Mouse (Mus musculus) spleen, adult 2 months (tissue): ENCODE measurements around the gene Cep70. TPM values are rescaled to one million over a fixed set of nuclear protein-coding genes. Genes with fewer than 3 reads are reported as not detected.

Experiments used
- DNase-seq, 2 experiments: peaks; one replicate each; pipeline versions ENCODE4 v3.0.0 to v3.0.0-alpha.2; 2012 to 2021; ENCODE audit warnings: low spot score in 2 of 2, low read depth in 1 of 2
- H3K27ac ChIP-seq: fragments of 200-500 bp; 2 replicates; pipeline ENCODE4 v1.5.1; 2012; ENCODE audit warnings: low read length, inconsistent platforms; ENCODE audit not compliant: insufficient read depth
- H3K27me3 ChIP-seq: fragments of 200-500 bp; 2 replicates; pipeline ENCODE4 v1.6.1; 2012; ENCODE audit warnings: mild to moderate bottlenecking, moderate library complexity, low read length, inconsistent platforms; ENCODE audit not compliant: control insufficient read depth, insufficient read depth
- H3K36me3 ChIP-seq: fragments of 200-500 bp; 2 replicates; pipeline ENCODE4 v1.6.1; 2012; ENCODE audit warnings: mild to moderate bottlenecking, low read length, inconsistent platforms; ENCODE audit not compliant: control insufficient read depth, insufficient read depth
- H3K4me1 ChIP-seq: fragments of 200-500 bp; 2 replicates; pipeline ENCODE4 v1.6.1; 2011; ENCODE audit warnings: inconsistent platforms; ENCODE audit not compliant: control insufficient read depth, insufficient read depth, insufficient read length
- H3K4me3 ChIP-seq: fragments of 200-500 bp; 2 replicates; pipeline ENCODE4 v1.5.1; 2011; ENCODE audit warnings: mild to moderate bottlenecking, inconsistent platforms; ENCODE audit not compliant: insufficient read depth, insufficient read length; ENCODE audit errors: extremely low read depth
- CTCF ChIP-seq: fragments of 200-500 bp; IDR thresholded peaks from 2 replicates; pipeline ENCODE4 v1.5.1; 2011; ENCODE audit warnings: mild to moderate bottlenecking, inconsistent platforms; ENCODE audit not compliant: insufficient read depth, insufficient read length, insufficient replicate concordance; ENCODE audit errors: extremely low read depth
- POLR2A ChIP-seq: fragments of 200-500 bp; IDR thresholded peaks from 2 replicates; pipeline ENCODE4 v1.6.1; 2011; ENCODE audit warnings: low read depth, low read length, inconsistent platforms
- WGBS: fragments of 180-500 bp; shearing (Covaris S2); methylation state at CpG from one replicate; pipeline ENCODE4 v1.1.7; 2018; 5-methylcytosine and 5-hydroxymethylcytosine counted together
- polyA plus RNA-seq: library from polyadenylated mRNA; depleted of rRNA; stranded (reverse); fragments of >200 nt; gene quantifications from 2 replicates; pipeline ENCODE4 v1.2.3, GENCODE M21; 2012; rRNA removed

Cep70 gene
- 1.0 and 1.3 TPM in 2 replicates for polyA plus RNA-seq

DNA sequence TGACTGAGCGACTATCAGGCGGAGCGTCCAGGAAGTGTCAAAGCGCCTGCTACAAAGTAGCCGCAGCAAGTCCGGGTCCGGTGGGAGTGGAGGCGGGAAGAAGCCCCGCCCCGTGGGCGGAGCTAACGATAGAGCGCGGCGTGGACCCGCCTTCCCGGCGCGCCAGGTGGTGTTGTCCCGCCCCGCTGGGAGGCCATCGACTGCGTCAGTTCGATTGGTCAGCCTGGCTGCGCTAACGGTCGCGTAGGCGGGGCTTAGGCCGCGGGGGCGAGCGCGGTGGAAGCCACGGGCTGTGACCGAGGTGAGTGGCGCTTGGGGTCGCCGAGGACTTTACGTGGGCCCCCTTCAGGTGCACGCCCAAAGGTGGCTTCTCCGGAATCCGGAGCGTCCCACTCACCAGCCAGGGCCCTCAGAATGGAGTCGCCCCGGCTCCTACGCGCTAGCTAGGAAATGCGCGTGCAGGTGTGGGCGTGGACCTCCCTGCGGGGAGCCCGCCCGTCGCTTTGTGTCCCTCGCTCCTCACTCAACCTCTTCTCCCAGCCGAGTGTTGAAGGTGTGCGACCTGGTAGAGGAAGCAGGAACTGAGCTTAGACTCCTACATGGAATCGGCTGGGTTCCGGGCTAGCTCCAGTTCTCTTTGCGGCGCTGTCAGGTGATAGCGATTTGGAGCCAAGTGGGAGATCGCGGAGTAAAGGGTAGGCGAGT, at the start of gene Cep70:
Cep70 (plus strand) TSS at position 178 of the 705 bp plus-strand sequence.
- no peaks in the 10 kb centered on the region; the same call in 1 of the 2 replicates for H3K4me1 ChIP-seq
- H3K27me3 ChIP-seq: no peaks in the 10 kb centered on the region
- DNase-seq: peak; percentile 91 to 96
- peak within 1 kb of the TSS; percentile 87 for H3K4me3 ChIP-seq
- TF ChIP-seq CTCF (no peak), POLR2A (peak; percentile 44)
- H3K27ac ChIP-seq: peak within 1 kb of the TSS; percentile 78
- under 1% methylated on average over 66 of the region's 66 CpGs for WGBS
- H3K36me3 ChIP-seq: 0 out of 2 replicates have a peak, but pooled peaks cover under 1% of the 10 kb centered on the region

DNA sequence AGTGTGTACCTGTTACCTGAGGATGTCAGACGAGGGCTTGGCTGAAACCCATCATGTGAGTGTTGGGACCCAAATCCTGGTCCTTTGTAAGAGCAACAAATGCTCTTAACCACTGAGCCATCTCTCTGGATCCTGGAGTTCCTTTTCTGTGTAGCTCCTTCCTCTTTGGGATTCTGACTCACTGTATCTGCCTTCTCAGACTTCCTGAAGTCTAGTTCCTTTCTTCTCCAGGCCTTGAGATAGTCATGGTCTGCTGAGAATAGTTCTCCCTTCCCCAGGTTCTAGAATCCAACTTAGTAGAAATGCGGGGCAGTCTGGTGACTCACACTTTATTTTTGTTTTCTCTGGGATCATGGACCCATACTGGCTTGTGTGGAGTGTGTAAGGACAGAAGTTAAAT, 30.5 kb upstream of the Cep70 start:
- Histone ChIP-seq H3K36me3 (no peaks in the 10 kb centered on the region), H3K27me3 (no peaks in the 10 kb centered on the region), H3K4me1 (no peaks in the 10 kb centered on the region), H3K27ac (no peak overlapping the region), H3K4me3 (no peak overlapping the region)
- no peak for TF ChIP-seq POLR2A
- no peak for TF ChIP-seq CTCF
- DNase-seq: no peak
- 32% methylated on average over 2 of the region's 2 CpGs for WGBS

DNA sequence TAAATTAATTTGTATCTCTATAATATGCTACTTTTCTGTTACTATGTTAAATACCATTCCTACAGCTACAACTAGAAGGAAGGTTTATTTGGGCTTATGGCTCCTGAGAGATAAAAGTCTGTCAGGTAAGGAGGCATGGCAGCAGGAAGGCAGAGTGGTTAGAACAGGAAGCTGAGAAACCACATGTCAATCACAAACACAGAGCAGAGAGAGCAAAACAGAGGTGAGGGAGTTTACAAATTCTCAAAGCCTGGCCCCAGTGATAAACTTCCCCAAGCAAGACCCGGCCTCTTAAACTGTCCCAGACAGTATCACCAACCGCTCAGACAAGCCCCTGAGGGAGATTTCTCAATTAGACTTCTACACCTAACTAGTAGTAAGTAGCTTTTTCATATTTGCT, 27.0 kb upstream of the Cep70 start:
- no peak overlapping the region for H3K4me3 ChIP-seq
- H3K27me3 ChIP-seq: no peaks in the 10 kb centered on the region
- H3K36me3 ChIP-seq: no peaks in the 10 kb centered on the region
- no peak for DNase-seq
- H3K4me1 ChIP-seq: no peaks in the 10 kb centered on the region
- no peak overlapping the region for H3K27ac ChIP-seq
- TF ChIP-seq CTCF (no peak), POLR2A (no peak)
- 16% methylated on average over 2 of the region's 2 CpGs for WGBS

DNA sequence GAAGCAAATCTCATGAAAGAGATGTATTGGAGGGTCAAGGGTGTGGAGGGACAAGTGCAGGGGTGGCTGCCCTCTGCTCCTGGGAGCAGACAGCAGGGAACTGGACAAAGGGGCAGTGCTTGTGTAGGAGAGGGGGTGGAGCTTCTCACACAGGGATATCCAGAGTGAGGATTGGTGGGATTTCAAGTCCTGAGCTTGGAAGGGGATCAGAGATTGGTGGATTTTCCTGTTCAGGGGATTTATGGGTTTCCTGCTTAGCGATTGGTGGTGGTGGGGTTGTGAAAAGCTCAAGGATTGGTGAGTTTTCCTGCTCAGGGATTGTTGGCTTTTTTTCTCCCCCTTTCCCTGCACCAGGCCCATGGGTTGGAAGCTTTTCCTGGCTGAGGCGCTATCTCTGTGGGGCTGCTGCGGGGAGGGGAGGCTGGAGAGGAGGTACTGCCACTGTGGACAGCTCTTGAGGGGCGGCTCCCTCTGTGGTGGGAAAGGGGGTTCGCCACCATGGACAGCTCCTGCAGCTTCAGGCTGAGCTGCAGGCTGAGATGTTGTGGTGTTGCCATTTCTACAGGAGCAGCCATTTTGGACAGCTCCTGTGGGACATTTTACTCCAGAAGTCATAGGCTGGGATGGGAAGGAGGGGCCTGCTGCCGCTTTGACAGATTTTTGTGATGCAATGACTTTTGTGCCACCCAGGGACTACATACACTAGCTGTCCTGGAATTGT, 25.0 kb upstream of the Cep70 start:
- no peaks in the 10 kb centered on the region for H3K4me1 ChIP-seq
- no peak overlapping the region for H3K27ac ChIP-seq
- H3K36me3 ChIP-seq: no peaks in the 10 kb centered on the region
- H3K4me3 ChIP-seq: no peak overlapping the region
- DNase-seq: no peak
- H3K27me3 ChIP-seq: no peaks in the 10 kb centered on the region
- 33% methylated on average over 6 of the region's 6 CpGs for WGBS
- no peak for TF ChIP-seq POLR2A

DNA sequence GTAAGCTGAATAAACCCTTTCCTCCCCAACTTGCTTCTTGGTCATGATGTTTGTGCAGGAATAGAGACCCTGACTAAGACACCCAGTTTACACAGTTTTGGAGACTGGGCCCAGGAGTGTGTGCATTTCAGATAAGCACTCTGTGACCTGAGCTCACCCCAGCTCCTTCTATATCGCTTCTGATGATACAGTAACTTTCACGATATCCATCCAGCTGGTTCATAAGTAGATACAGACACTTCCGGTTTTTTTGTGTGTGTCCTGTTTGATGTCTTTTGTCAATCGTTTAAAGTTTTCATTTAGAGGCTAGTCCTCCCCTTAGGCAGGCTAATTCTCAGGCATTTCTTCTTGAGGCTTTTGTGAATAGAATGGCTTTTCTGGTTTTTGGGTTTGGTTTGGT, 21.5 kb upstream of the Cep70 start:
- Histone ChIP-seq H3K27me3 (no peaks in the 10 kb centered on the region), H3K4me1 (no peaks in the 10 kb centered on the region), H3K27ac (no peak overlapping the region), H3K4me3 (no peak overlapping the region), H3K36me3 (no peaks in the 10 kb centered on the region)
- WGBS: 82% methylated on average over 4 of the region's 4 CpGs
- TF ChIP-seq POLR2A: no peak
- TF ChIP-seq CTCF: no peak
- DNase-seq: no peak

DNA sequence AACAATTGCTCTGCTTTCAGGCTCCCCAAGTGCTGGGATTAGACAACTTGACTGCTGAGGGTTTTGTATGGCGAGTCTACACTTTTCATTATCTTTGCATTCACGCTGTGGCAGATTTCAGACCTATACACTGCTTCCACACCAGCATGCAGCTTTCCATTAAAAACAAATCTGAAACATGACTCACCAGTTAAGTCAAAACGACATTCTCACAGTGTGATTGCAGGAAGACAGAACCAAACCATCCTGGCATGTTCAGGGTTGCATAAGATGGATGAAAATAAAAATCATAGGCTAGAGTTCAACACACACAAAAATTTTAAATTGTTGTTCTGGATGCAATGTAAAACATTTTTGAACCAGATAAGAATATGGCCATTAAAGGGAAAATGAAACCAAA, 18.6 kb upstream of the Cep70 start:
- WGBS: 69% methylated on average over 3 of the region's 3 CpGs
- no peaks in the 10 kb centered on the region for H3K36me3 ChIP-seq
- no peak overlapping the region for H3K4me3 ChIP-seq
- H3K27ac ChIP-seq: no peak overlapping the region
- no peak for TF ChIP-seq POLR2A
- TF ChIP-seq CTCF: no peak
- no peaks in the 10 kb centered on the region for H3K4me1 ChIP-seq
- DNase-seq: no peak
- no peaks in the 10 kb centered on the region for H3K27me3 ChIP-seq

DNA sequence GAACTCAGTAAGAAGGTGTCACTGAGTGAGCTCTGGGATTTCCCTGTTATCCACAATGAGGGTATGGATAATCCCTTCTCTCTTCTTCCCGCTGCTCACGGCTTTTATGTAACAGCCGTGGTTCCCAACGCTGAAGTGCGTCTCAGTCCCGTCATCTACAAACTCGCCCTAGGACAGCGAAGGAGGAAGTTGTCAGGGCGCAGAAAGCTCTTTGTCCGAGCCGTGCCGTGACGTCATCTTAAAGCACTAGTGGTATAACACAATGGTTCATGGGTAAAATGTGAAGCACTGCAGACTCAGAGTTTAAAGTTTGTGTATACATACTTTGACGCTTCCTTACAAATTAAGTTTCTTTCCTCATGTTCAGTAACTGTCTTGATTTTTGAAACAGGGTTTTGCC, 13.7 kb upstream of the Cep70 start:
- Histone ChIP-seq H3K27me3 (no peaks in the 10 kb centered on the region), H3K36me3 (no peaks in the 10 kb centered on the region), H3K27ac (no peak overlapping the region), H3K4me1 (no peaks in the 10 kb centered on the region), H3K4me3 (no peak overlapping the region)
- WGBS: 73% methylated on average over 14 of the region's 14 CpGs
- no peak for TF ChIP-seq POLR2A
- TF ChIP-seq CTCF: no peak
- no peak for DNase-seq
